Mouse (Mus musculus): ENCODE measurements around the gene Tmem269. TPM values are rescaled to one million over a fixed set of nuclear protein-coding genes. Genes with fewer than 3 reads are reported as not detected.
A peak's percentile ranks its signal among the peaks of the same experiment; 100 is the strongest.

Tmem269 gene
- polyA plus RNA-seq, 1 experiment from 2014 or later = not detected

- Histone ChIP-seq H3K9me3 (no peaks in the 10 kb centered on the region), H3K4me2 (peak within 1 kb of the TSS; percentile 79), H3K4me3 (peak within 1 kb of the TSS; percentile 80), H3K27ac (peak within 1 kb of the TSS; percentile 60), H3K9ac (peak within 1 kb of the TSS; percentile 88), H3K27me3 (no peaks in the 10 kb centered on the region), H3K4me1 (peaks cover 18% of the 10 kb centered on the region), H3K36me3 (peaks cover 26% of the 10 kb centered on the region)
- peak; percentile 99 for ATAC-seq (ENCODE audit: insufficient number of reproducible peaks, insufficient read depth, low FRiP score, low TSS enrichment, low read depth)
- under 1% methylated on average over 40 of the region's 40 CpGs for WGBS
Observed at GRCm38 (mm10) chr4:119173851-119174453, 44.1 kb downstream of the Tmem269 start, which contains the start of gene Zfp691. Gene Zfp691, minus strand, starts transcription at chr4:119174195.

- Histone ChIP-seq H3K36me3 (peaks cover 35% of the 10 kb centered on the region), H3K4me1 (peaks cover 18% of the 10 kb centered on the region), H3K9me3 (no peaks in the 10 kb centered on the region), H3K4me3 (peak overlapping the region; percentile 80), H3K9ac (peak overlapping the region; percentile 88), H3K27me3 (no peaks in the 10 kb centered on the region), H3K27ac (no peak overlapping the region), H3K4me2 (peak overlapping the region; percentile 79)
- no peak for ATAC-seq (ENCODE audit: insufficient number of reproducible peaks, insufficient read depth, low FRiP score, low TSS enrichment, low read depth)
- WGBS = 41% methylated on average over 18 of the region's 18 CpGs
Observed at GRCm38 (mm10) chr4:119172919-119173650, 44.9 kb downstream of the Tmem269 start.

GRCm38 (mm10) chr4:119167663-119168062, 50.4 kb downstream of the Tmem269 start:
- no peak for ATAC-seq (ENCODE audit: insufficient number of reproducible peaks, insufficient read depth, low FRiP score, low TSS enrichment, low read depth)
- no peaks in the 10 kb centered on the region for H3K27me3 ChIP-seq
- H3K36me3 ChIP-seq = peaks cover 36% of the 10 kb centered on the region
- no peak overlapping the region for H3K9ac ChIP-seq
- no peak overlapping the region for H3K27ac ChIP-seq
- H3K9me3 ChIP-seq = no peaks in the 10 kb centered on the region
- no peak overlapping the region for H3K4me3 ChIP-seq
- peaks cover 12% of the 10 kb centered on the region for H3K4me1 ChIP-seq
- 3% methylated on average over 4 of the region's 4 CpGs for WGBS
- H3K4me2 ChIP-seq = no peak overlapping the region

- no peak for ATAC-seq (ENCODE audit: insufficient number of reproducible peaks, insufficient read depth, low FRiP score, low TSS enrichment, low read depth)
- Histone ChIP-seq H3K9ac (no peak overlapping the region), H3K4me3 (no peak overlapping the region), H3K4me1 (peaks cover 6% of the 10 kb centered on the region; the same call in 1 of the 2 replicates), H3K36me3 (peaks cover 36% of the 10 kb centered on the region), H3K9me3 (no peaks in the 10 kb centered on the region), H3K27ac (no peak overlapping the region), H3K27me3 (no peaks in the 10 kb centered on the region), H3K4me2 (no peak overlapping the region)
- 85% methylated on average over 4 of the region's 4 CpGs for WGBS
Observed at GRCm38 (mm10) chr4:119167068-119167467, 50.9 kb downstream of the Tmem269 start.

- Histone ChIP-seq H3K4me1 (no peaks in the 10 kb centered on the region), H3K9ac (no peak overlapping the region), H3K36me3 (peaks cover 29% of the 10 kb centered on the region), H3K27me3 (no peaks in the 10 kb centered on the region), H3K4me3 (no peak overlapping the region), H3K4me2 (no peak overlapping the region), H3K27ac (no peak overlapping the region), H3K9me3 (no peaks in the 10 kb centered on the region)
- ATAC-seq (ENCODE audit: insufficient number of reproducible peaks, insufficient read depth, low FRiP score, low TSS enrichment, low read depth) = no peak
- WGBS = 76% methylated on average over 7 of the region's 7 CpGs
Observed at GRCm38 (mm10) chr4:119165916-119166315, 52.1 kb downstream of the Tmem269 start.

GRCm38 (mm10) chr4:119162990-119163389, 55.0 kb downstream of the Tmem269 start:
- H3K36me3 ChIP-seq = no peaks in the 10 kb centered on the region
- no peak overlapping the region for H3K9ac ChIP-seq
- H3K9me3 ChIP-seq = no peaks in the 10 kb centered on the region
- no peaks in the 10 kb centered on the region for H3K27me3 ChIP-seq
- 86% methylated on average over 4 of the region's 4 CpGs for WGBS
- H3K27ac ChIP-seq = no peak overlapping the region
- no peaks in the 10 kb centered on the region for H3K4me1 ChIP-seq
- H3K4me3 ChIP-seq = no peak overlapping the region
- H3K4me2 ChIP-seq = no peak overlapping the region
- no peak for ATAC-seq (ENCODE audit: insufficient number of reproducible peaks, insufficient read depth, low FRiP score, low TSS enrichment, low read depth)

- WGBS = 79% methylated on average over 3 of the region's 3 CpGs
- H3K9me3 ChIP-seq = no peaks in the 10 kb centered on the region
- H3K4me2 ChIP-seq = no peak overlapping the region
- no peaks in the 10 kb centered on the region for H3K4me1 ChIP-seq
- H3K36me3 ChIP-seq = no peaks in the 10 kb centered on the region
- H3K4me3 ChIP-seq = no peak overlapping the region
- H3K9ac ChIP-seq = no peak overlapping the region
- no peaks in the 10 kb centered on the region for H3K27me3 ChIP-seq
- no peak for ATAC-seq (ENCODE audit: insufficient number of reproducible peaks, insufficient read depth, low FRiP score, low TSS enrichment, low read depth)
- no peak overlapping the region for H3K27ac ChIP-seq
Observed at GRCm38 (mm10) chr4:119161358-119161757, 56.7 kb downstream of the Tmem269 start.

GRCm38 (mm10) chr4:119157891-119158290, 60.1 kb downstream of the Tmem269 start:
- ATAC-seq (ENCODE audit: insufficient number of reproducible peaks, insufficient read depth, low FRiP score, low TSS enrichment, low read depth) = no peak

GRCm38 (mm10) chr4:119157186-119157585, 60.8 kb downstream of the Tmem269 start:
- WGBS = 28% methylated on average over 2 of the region's 2 CpGs
- H3K27me3 ChIP-seq = no peaks in the 10 kb centered on the region

More at GRCm38 (mm10) chr4:119157891-119158290, 60.1 kb downstream of the Tmem269 start:
- no peaks in the 10 kb centered on the region for H3K27me3 ChIP-seq
- H3K9me3 ChIP-seq = no peaks in the 10 kb centered on the region
- no peak overlapping the region for H3K4me2 ChIP-seq
- H3K9ac ChIP-seq = no peak overlapping the region
- H3K4me3 ChIP-seq = no peak overlapping the region
- no peaks in the 10 kb centered on the region for H3K4me1 ChIP-seq
- H3K27ac ChIP-seq = no peak overlapping the region
- WGBS = 78% methylated on average over 5 of the region's 5 CpGs
- H3K36me3 ChIP-seq = no peaks in the 10 kb centered on the region

More at GRCm38 (mm10) chr4:119157186-119157585, 60.8 kb downstream of the Tmem269 start:
- Histone ChIP-seq H3K4me3 (no peak overlapping the region), H3K9me3 (no peaks in the 10 kb centered on the region), H3K4me2 (no peak overlapping the region), H3K36me3 (no peaks in the 10 kb centered on the region), H3K27ac (no peak overlapping the region), H3K9ac (no peak overlapping the region), H3K4me1 (no peaks in the 10 kb centered on the region)
- ATAC-seq (ENCODE audit: insufficient number of reproducible peaks, insufficient read depth, low FRiP score, low TSS enrichment, low read depth) = no peak

Other genes starting within 250 kb of the Tmem269 start
- 116 and 123 TPM in 2 replicates for gene Slc2a1, start 109.5 kb downstream of the Tmem269 start, polyA plus RNA-seq (2015; fragmentation: Nextera tagmentation; extraction: Ambion mirVana)
- 7.3 and 8.5 TPM in 2 replicates for gene Zfp691, start 44.0 kb downstream of the Tmem269 start, polyA plus RNA-seq (2015; fragmentation: Nextera tagmentation; extraction: Ambion mirVana)
- gene Ermap, start 28.2 kb downstream of the Tmem269 start, polyA plus RNA-seq (2015; fragmentation: Nextera tagmentation; extraction: Ambion mirVana) = 2.6 and 5.4 TPM in 2 replicates
- gene Svbp, start 22.9 kb downstream of the Tmem269 start, polyA plus RNA-seq (2015; fragmentation: Nextera tagmentation; extraction: Ambion mirVana) = 199 and 212 TPM in 2 replicates
- gene AU022252, start 14.5 kb upstream of the Tmem269 start, polyA plus RNA-seq (2015; fragmentation: Nextera tagmentation; extraction: Ambion mirVana) = 33.0 and 40.7 TPM in 2 replicates
- 58.0 and 64.9 TPM in 2 replicates for gene P3h1, start 14.7 kb upstream of the Tmem269 start, polyA plus RNA-seq (2015; fragmentation: Nextera tagmentation; extraction: Ambion mirVana)
- gene Cldn19, start 37.2 kb upstream of the Tmem269 start, polyA plus RNA-seq (2015; fragmentation: Nextera tagmentation; extraction: Ambion mirVana) = 0.24 TPM in 1 of 2 replicates, not detected in the other
- gene Ybx1, start 76.4 kb upstream of the Tmem269 start, polyA plus RNA-seq (2015; fragmentation: Nextera tagmentation; extraction: Ambion mirVana) = 680 and 805 TPM in 2 replicates
- 103 and 125 TPM in 2 replicates for gene Ppih, start 102.3 kb upstream of the Tmem269 start, polyA plus RNA-seq (2015; fragmentation: Nextera tagmentation; extraction: Ambion mirVana)
- gene Ccdc30, start 197.3 kb upstream of the Tmem269 start, polyA plus RNA-seq (2015; fragmentation: Nextera tagmentation; extraction: Ambion mirVana) = 5.0 and 6.4 TPM in 2 replicates
- gene Ppcs, start 204.2 kb upstream of the Tmem269 start, polyA plus RNA-seq (2015; fragmentation: Nextera tagmentation; extraction: Ambion mirVana) = 28.3 and 32.2 TPM in 2 replicates
- gene Zmynd12, start 204.6 kb upstream of the Tmem269 start, polyA plus RNA-seq (2015; fragmentation: Nextera tagmentation; extraction: Ambion mirVana) = 0.63 TPM in 1 of 2 replicates, not detected in the other

Measured in embryonic facial prominence, embryonic 13.5 days (tissue).